Mouse (Mus musculus): ENCODE data around the gene Umps. TPM values are rescaled to one million over a fixed set of nuclear protein-coding genes. Genes with fewer than 3 reads are reported as not detected.
A peak's percentile ranks its signal among the peaks of the same experiment; 100 is the strongest.

Umps gene
- polyA plus RNA-seq, 2 experiments: 31.7 to 50.6 TPM

- Histone ChIP-seq H3K4me1 (ENCODE audit: control insufficient read depth, insufficient read depth, low read length) (peaks cover 33% of the 10 kb centered on the region), H3K9me3 (ENCODE audit: control insufficient read depth, low read length) (no peaks in the 10 kb centered on the region), H3K4me3 (replicated peaks; ENCODE audit: low read length) (no peak overlapping the region), H3K27ac (replicated peaks; ENCODE audit: low read depth, low read length) (0 out of 2 replicates have a peak overlapping the region, but pooled peaks have one; percentile 8), H3K36me3 (ENCODE audit: control insufficient read depth, insufficient read depth, low read length) (peaks cover 12% of the 10 kb centered on the region), H3K9ac (ENCODE audit: low read depth, low read length, severe bottlenecking) (no peak overlapping the region), H3K4me2 (replicated peaks; ENCODE audit: low read depth, low read length, severe bottlenecking) (no peak overlapping the region), H3K27me3 (ENCODE audit: control insufficient read depth, insufficient read depth, low read length) (no peaks in the 10 kb centered on the region)
- WGBS: 37% methylated on average over 11 of the region's 11 CpGs
- 0 out of 2 replicates have a peak, but pooled peaks have one; percentile 20 for ATAC-seq (ENCODE audit: low FRiP score, low read depth)
- no peak for TF ChIP-seq POLR2A (IDR thresholded peaks at IDR 0.05; ENCODE audit: borderline replicate concordance, extremely low read depth, insufficient read depth, insufficient read length)
- DNase-seq (ENCODE audit: low spot score): no peak
These were observed 24.5 kb downstream of the Umps start for GRCm38 (mm10) chr16:33942341-33942740.

GRCm38 (mm10) chr16:33941271-33941781 is 25.5 kb downstream of the Umps start:
- Histone ChIP-seq H3K9ac (ENCODE audit: low read depth, low read length, severe bottlenecking) (no peak overlapping the region), H3K4me2 (replicated peaks; ENCODE audit: low read depth, low read length, severe bottlenecking) (no peak overlapping the region), H3K4me3 (replicated peaks; ENCODE audit: low read length) (no peak overlapping the region), H3K27ac (replicated peaks; ENCODE audit: low read depth, low read length) (0 out of 2 replicates have a peak overlapping the region, but pooled peaks have one; percentile 44), H3K36me3 (ENCODE audit: control insufficient read depth, insufficient read depth, low read length) (0 out of 2 replicates have a peak, but pooled peaks cover 4% of the 10 kb centered on the region), H3K27me3 (ENCODE audit: control insufficient read depth, insufficient read depth, low read length) (no peaks in the 10 kb centered on the region), H3K4me1 (ENCODE audit: control insufficient read depth, insufficient read depth, low read length) (peaks cover 33% of the 10 kb centered on the region), H3K9me3 (ENCODE audit: control insufficient read depth, low read length) (no peaks in the 10 kb centered on the region)
- no peak for TF ChIP-seq POLR2A (IDR thresholded peaks at IDR 0.05; ENCODE audit: borderline replicate concordance, extremely low read depth, insufficient read depth, insufficient read length)
- ATAC-seq (ENCODE audit: low FRiP score, low read depth) (peak; percentile 21; the same call in 1 of the 2 replicates), DNase-seq (ENCODE audit: low spot score) (peak; percentile 49)
- WGBS: 67% methylated on average over 11 of the region's 11 CpGs

- H3K4me2 ChIP-seq (replicated peaks; ENCODE audit: low read depth, low read length, severe bottlenecking): no peak overlapping the region
- H3K27ac ChIP-seq (replicated peaks; ENCODE audit: low read depth, low read length): no peak overlapping the region
- H3K27me3 ChIP-seq (ENCODE audit: control insufficient read depth, insufficient read depth, low read length): no peaks in the 10 kb centered on the region
- ATAC-seq (ENCODE audit: low FRiP score, low read depth) (no peak), DNase-seq (ENCODE audit: low spot score) (no peak)
- H3K36me3 ChIP-seq (ENCODE audit: control insufficient read depth, insufficient read depth, low read length): 0 out of 2 replicates have a peak, but pooled peaks cover 4% of the 10 kb centered on the region
- WGBS: 76% methylated on average over 5 of the region's 5 CpGs
- no peak overlapping the region for H3K9ac ChIP-seq (ENCODE audit: low read depth, low read length, severe bottlenecking)
- peaks cover 33% of the 10 kb centered on the region for H3K4me1 ChIP-seq (ENCODE audit: control insufficient read depth, insufficient read depth, low read length)
- H3K4me3 ChIP-seq (replicated peaks; ENCODE audit: low read length): no peak overlapping the region
- H3K9me3 ChIP-seq (ENCODE audit: control insufficient read depth, low read length): no peaks in the 10 kb centered on the region
- no peak for TF ChIP-seq POLR2A (IDR thresholded peaks at IDR 0.05; ENCODE audit: borderline replicate concordance, extremely low read depth, insufficient read depth, insufficient read length)
These were observed 26.7 kb downstream of the Umps start for GRCm38 (mm10) chr16:33940095-33940494.

- ATAC-seq (ENCODE audit: low FRiP score, low read depth) (no peak), DNase-seq (ENCODE audit: low spot score) (no peak)
- H3K4me2 ChIP-seq (replicated peaks; ENCODE audit: low read depth, low read length, severe bottlenecking): no peak overlapping the region
- H3K27me3 ChIP-seq (ENCODE audit: control insufficient read depth, insufficient read depth, low read length): no peaks in the 10 kb centered on the region
- no peaks in the 10 kb centered on the region for H3K9me3 ChIP-seq (ENCODE audit: control insufficient read depth, low read length)
- 0 out of 2 replicates have a peak, but pooled peaks cover 4% of the 10 kb centered on the region for H3K36me3 ChIP-seq (ENCODE audit: control insufficient read depth, insufficient read depth, low read length)
- no peak overlapping the region for H3K9ac ChIP-seq (ENCODE audit: low read depth, low read length, severe bottlenecking)
- H3K4me3 ChIP-seq (replicated peaks; ENCODE audit: low read length): no peak overlapping the region
- 34% methylated on average over 9 of the region's 9 CpGs for WGBS
- H3K27ac ChIP-seq (replicated peaks; ENCODE audit: low read depth, low read length): no peak overlapping the region
- TF ChIP-seq POLR2A (IDR thresholded peaks at IDR 0.05; ENCODE audit: borderline replicate concordance, extremely low read depth, insufficient read depth, insufficient read length): no peak
- H3K4me1 ChIP-seq (ENCODE audit: control insufficient read depth, insufficient read depth, low read length): peaks cover 37% of the 10 kb centered on the region
These were observed 27.2 kb downstream of the Umps start for GRCm38 (mm10) chr16:33939636-33940035.

GRCm38 (mm10) chr16:33939133-33939531 is 27.7 kb downstream of the Umps start:
- no peaks in the 10 kb centered on the region for H3K9me3 ChIP-seq (ENCODE audit: control insufficient read depth, low read length)
- peaks cover 42% of the 10 kb centered on the region for H3K4me1 ChIP-seq (ENCODE audit: control insufficient read depth, insufficient read depth, low read length)
- 0 out of 2 replicates have a peak, but pooled peaks cover 4% of the 10 kb centered on the region for H3K36me3 ChIP-seq (ENCODE audit: control insufficient read depth, insufficient read depth, low read length)
- DNase-seq (ENCODE audit: low spot score) (no peak), ATAC-seq (ENCODE audit: low FRiP score, low read depth) (no peak)
- H3K4me3 ChIP-seq (replicated peaks; ENCODE audit: low read length): no peak overlapping the region
- no peak for TF ChIP-seq POLR2A (IDR thresholded peaks at IDR 0.05; ENCODE audit: borderline replicate concordance, extremely low read depth, insufficient read depth, insufficient read length)
- 0 out of 2 replicates have a peak overlapping the region, but pooled peaks have one; percentile 5 for H3K27ac ChIP-seq (replicated peaks; ENCODE audit: low read depth, low read length)
- no peak overlapping the region for H3K4me2 ChIP-seq (replicated peaks; ENCODE audit: low read depth, low read length, severe bottlenecking)
- no peaks in the 10 kb centered on the region for H3K27me3 ChIP-seq (ENCODE audit: control insufficient read depth, insufficient read depth, low read length)
- no peak overlapping the region for H3K9ac ChIP-seq (ENCODE audit: low read depth, low read length, severe bottlenecking)
- WGBS: 68% methylated on average over 2 of the region's 2 CpGs

All from limb, embryonic 14.5 days (tissue).